Mouse (Mus musculus): ENCODE data around the gene Slc7a14. TPM values are rescaled to one million over a fixed set of nuclear protein-coding genes. Genes with fewer than 3 reads are reported as not detected.

Gene Slc7a14
- polyA plus RNA-seq, 1 experiment from 2014 or later = 0.48 TPM

Other genes with a start within 250 kb of the Slc7a14 start
- gene Skil, start 215.3 kb downstream of the Slc7a14 start, polyA plus RNA-seq (2015; fragmentation: Nextera tagmentation; extraction: Ambion mirVana) = 19.9 and 24.0 TPM in 2 replicates
- gene Cldn11, start 160.5 kb downstream of the Slc7a14 start, polyA plus RNA-seq (2015; fragmentation: Nextera tagmentation; extraction: Ambion mirVana) = 83.0 and 94.8 TPM in 2 replicates